Mouse (Mus musculus): ENCODE measurements around the gene Med19.
"Not testable (repeated sequence)": the region's sequence is repeated elsewhere in the genome, so short reads cannot be mapped to it uniquely, and the experiment has no call there.

The Med19 gene

DNA sequence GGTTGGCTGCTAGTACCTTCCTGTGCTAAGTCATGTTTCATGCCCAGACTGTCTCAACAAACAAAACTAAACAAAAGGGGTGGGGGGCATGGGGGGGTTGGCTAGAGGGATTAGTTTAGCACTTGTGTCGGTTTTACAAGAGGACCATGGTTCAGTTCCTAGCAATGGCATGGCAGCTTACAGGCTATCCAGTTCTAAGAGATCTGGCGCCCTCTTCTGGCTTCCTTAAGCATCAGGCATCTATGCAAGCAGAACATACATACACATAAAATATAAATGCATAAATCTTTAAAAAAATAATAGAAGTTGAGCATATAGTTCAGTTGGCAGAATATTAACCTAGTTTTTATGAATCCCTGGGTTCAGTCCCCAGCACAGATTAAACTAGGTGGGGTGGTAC lies 15.3 kb upstream of the Med19 start:
- intact Hi-C loops (cut with DNase I), result no loop called here

DNA sequence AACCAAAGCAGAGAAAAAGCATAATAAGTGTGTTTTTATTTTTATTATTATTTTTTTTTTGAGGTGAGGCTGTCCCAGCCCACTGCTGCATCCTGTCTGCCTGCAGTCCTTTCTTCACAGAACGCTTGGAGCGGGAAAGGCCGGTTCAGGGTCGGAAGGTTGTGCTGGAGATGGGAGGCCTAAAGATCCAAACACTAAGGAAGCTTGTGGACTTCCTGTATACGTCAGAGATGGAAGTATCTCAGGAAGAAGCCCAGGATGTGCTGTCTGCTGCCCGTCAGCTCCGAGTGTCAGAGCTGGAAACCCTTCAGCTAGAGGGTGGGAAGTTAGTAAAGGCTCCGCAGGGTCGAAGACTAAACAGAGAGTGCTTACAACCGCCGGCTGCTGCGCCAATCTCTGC lies 12.1 kb upstream of the Med19 start:
- intact Hi-C loops (cut with DNase I), result no loop called here

DNA sequence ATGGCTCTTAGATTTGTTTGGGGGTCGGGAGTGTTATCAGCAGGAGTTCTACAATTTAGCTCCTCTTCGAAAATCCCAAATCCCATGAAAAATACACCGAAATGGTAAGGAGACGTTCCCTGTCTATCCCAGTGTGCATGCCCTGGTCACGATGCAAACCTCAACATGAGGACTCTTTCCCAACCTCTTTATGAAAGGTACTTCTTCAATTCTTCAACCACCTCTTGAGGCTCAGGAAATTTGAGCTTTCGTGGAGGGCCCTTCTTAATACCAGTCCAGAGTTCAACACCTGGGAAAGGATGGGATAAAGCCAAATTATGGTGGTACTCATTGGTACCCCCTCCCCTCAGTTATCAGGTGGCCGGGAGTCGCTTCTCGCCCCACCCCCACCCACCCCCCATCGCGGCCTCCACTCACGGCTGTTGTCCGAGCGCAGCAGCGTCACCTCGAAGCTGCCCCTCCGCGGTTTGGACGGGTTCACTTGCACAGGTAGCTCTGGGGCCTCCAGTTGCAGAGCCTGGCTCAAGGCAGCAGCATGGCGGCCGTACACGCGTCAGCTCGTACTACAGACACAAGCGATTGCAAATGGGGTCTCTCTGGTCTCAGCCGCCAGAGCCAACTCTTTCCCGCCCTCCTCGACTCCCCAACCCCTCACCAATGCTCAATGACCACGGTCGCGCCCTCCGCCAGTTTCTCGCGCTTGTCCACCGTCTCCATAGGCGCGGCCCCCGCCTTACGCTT lies 8.2 kb upstream of the Med19 start:
- intact Hi-C loops (cut with DNase I), result no loop called here

DNA sequence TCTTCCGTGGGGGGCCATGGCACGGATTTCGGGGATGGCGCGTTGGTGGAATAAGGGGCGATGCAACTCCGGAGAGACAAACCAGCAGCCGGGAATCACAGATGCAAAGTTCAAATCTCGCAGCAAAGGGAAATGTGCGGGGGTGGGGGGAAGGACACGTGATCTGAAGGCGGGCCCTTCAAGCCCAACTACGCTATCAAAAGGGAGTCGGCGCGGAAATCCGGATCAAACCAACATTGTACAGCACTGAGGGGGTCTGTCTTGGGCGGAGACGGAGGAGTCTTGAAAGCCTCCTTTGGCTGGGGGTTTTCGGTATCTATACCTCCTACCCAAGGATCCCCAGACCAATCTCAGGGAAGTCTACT lies 7.7 kb upstream of the Med19 start, which contains the start of gene Selenoh:
Selenoh (minus strand) TSS at position 202 of the 365 bp plus-strand sequence.
- intact Hi-C loops (cut with DNase I), result no loop called here

DNA sequence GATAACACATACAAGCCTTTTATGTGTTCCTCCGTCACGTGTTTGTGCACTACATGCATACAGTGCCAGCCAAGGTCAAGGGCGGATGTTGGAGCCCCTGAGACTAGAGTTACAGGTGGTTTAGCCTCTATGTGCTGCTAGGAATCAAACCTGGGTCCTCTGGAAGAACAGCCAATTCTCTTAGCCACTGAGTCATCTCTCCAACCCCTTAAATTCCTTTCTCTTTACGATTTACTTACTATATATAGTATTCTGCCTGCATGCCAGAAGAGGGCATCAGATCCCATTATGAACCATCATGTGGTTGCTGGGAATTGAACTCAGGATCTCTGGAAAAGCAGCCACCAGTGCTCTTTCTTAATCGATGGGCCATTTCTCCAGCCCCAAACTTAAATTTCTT lies 6.7 kb upstream of the Med19 start:
- intact Hi-C loops (cut with DNase I), result not testable (repeated sequence)

DNA sequence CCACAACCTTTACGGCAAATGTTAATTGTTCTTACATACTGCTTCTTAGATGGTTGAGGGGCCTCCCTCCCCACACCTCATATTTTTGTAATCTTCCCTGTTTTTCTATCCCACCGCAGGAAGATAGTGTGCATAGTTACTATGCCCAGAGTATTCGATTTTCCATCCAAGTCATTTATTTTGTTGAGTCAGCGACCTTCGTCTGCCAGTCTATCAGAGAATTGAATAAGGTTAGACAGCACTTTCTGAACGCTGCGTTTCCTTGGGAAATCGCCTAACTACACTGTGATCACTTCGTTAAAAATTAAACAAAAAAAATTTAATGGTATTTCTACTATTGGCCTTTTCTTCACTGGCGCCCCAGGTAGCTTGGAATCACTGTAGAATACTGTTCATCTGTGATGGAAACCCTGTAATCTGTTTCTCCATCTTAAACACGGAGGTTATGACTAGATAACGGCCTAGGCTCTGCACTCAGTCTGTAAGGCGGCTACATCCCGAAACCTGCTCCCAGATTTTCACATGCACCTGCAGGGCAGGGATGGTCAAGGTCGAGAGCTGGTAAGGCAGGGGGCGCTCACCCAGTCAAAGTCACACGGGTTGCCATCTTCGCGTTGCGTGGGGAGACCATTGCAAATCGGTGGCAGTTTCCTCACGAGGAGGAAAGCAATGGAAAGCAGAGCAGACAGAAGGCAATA lies 783 bp upstream of the Med19 start:
- intact Hi-C loops (cut with DNase I), result loop anchor here (5.0 kb wide), 1 partner anchor 35 kb away; no protein-coding TSS in a partner anchor

DNA sequence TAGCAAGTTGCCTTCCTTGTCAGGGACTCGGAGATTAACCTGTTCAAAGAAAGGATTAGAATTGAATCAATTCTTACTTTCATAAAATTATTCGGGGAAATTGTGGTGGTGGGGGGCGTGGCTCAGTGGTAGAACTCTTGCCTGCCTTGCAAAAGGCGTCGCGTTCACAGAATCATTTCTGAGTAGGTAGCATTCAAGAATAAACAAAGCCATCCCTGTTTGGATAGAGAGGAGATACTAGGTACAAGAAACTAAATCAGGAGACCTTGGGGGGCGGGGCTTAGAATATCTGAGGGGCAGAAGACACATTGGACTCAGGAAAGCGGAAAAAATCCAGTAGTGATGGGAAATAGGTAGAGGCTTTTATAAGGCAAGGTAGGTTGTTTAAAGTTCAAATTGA lies 814 bp downstream of the Med19 start, which contains the start of gene Tmx2:
Tmx2 (minus strand) TSS at position 125 of the 400 bp plus-strand sequence.
- intact Hi-C loops (cut with DNase I), result loop anchor here (5.0 kb wide), 1 partner anchor 33 kb away; no protein-coding TSS in a partner anchor

DNA sequence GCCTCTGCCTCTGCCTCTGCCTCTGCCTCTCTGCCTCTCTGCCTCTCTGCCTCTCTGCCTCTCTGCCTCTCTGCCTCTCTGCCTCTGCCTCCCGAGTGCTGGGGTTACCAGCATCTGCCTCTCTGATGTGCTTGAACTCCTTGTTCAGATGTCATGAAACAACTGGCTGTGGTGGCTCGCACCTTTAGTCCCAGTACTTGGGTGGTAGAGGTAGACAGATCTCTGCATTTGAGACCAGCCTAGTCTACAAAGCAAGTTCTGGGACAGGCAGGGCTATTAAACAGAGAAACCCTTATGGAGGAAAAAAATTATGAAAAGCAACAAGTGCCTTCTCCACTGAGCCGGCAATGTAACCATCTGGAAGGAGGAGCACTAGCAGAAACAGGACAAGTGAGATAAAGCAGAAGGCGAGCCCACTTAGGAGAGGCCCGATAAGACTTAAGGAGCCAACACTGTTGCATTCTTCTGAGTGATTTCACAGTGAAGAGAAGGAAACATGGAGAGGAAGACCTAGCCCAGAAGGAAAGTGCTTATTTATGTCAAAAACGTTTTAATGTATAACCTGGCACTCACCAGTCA lies 4.5 kb downstream of the Med19 start:
- intact Hi-C loops (cut with DNase I), result no loop called here

DNA sequence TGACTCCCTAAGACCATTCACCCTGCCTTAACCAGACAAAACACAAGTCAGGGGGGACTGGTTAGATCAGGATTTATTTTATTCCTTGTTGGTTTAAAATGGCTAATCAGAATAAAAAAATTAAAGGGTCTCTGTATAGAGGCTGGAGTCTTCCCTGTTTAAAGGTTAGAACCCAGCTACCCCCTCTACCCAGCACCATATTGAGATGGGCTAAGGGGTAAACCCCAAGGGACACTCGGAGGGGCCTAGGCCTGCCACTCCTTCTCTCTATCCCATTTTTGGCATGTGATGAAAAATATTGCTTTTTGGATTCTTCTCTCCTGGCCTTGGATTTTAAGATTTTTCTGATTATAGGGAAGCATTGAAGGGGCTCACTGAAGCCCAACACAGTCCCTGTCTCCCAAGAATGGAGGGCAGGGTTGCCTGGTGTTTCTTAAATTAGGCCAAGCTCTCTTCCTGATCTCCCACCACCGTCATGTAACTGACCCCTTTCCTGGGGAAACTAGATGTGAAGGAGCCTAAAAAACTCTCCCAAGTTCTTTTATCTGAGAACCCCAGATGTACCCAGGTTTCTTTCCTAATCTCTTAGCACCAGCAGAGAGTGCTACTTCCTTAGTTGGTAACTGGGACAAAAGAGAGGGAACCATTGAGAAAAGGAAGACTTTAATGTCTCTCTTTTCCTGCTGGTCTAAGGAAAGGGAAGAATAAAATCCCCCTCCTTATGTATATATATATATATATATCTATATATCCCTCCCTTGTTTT lies 10.1 kb downstream of the Med19 start:
- intact Hi-C loops (cut with DNase I), result no loop called here

DNA sequence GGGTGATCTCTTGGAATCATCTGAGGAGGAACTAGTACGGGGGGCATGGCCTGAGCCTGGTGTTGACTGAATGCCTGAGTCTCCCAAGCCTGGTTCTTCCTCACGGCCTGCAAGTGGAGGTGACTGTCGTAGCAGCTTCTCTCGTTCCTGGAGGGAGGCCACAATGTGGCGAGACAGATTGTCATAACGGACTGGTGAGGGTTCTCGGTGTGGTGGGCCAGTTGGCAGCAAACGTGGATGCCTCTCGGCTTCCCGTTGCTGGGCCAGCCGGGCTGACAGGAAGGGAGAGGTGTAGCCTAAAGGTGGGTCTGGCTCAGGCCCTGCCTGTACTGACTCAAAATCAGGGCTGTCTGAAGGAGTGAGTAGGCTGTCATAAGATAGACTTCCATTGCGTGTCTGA lies 11.8 kb downstream of the Med19 start:
- intact Hi-C loops (cut with DNase I), result no loop called here

DNA sequence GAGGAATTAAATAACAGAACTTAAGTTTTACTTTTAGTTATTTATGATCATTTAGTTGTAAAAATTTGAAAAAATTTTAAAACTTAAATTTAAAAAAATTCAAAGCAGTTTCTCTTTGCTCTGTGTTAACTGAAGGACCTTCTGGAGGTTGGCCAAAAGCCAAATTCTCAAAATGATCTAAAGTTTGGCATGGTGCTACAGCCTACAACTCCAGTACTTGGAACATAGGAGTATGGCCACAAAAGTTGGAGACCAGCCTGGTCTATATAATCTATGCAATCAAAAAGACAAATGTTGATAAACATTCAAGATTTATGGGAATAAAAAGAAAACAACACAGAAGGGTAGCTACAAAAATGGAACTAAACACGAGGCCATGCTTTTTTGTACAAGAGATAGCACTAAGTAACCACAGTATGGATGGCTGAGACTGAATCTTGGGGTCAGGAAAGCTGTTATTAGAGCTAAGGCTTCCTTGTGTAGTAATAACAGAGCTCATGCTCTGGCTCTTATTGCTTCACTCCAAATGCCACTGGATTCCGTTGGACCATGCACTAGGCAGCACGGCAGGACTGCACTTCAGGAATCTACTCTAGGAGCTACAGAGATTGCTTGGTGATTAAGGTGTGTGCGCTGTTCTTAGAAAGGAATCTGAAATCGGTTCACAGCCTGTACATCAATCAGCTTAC lies 16.9 kb downstream of the Med19 start:
- intact Hi-C loops (cut with DNase I), result no loop called here

DNA sequence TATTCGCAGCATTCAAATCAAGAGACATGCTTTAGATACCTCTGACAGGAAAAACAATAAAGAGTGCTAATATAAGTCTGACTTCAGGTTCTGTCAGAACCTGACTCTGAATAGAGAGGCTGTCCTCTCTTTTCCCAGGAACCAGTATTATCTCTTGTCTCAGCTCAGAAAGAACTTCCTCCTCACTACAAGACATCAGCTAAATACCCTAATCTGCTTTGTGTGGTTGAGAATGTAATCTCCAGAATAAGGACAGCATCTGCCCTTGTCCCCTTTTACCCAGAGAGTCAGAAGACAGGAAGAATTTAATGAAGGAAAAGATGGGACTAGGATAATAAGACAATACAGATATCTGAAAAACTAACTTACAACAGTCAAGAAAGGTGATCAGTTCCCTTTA lies 25.3 kb downstream of the Med19 start:
- intact Hi-C loops (cut with DNase I), result no loop called here

DNA sequence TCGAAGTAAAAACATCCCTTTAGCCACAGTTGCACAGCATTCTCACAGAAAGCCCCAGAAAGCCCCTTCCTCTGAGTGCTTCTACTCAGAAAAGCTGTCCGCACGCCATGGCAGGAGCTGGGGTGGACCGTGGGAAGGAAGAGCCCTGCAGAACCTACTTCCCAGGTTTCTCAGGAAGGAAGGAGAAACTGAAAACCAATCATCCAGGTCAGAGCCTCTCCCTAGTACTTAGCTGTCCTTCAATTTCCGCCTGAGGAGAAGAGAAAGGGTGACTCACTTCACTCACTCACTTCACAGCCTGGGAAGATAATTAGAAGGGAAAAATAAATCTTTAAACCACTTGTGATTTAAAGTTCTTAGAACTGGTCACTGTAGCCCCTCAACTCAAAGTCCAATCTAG lies 26.1 kb downstream of the Med19 start:
- intact Hi-C loops (cut with DNase I), result no loop called here

DNA sequence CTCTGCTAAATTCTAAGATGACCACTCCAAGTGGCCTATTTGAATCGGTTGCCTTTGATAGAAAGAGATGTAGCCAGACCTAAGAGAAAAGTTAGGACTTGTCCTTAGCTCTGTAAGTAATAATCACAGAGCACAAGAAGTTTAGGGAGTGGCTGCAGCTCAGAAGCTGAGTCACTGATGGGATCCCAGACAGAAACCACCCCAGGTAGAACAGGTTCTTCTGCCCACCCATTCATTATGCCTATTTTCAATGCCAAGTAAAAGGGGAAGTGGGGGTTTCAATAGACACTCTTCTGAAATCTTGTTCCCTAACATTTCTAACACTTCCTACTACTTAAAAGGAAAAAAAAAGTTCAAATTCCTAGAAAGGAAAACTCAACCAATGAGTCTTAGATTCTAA lies 27.1 kb downstream of the Med19 start:
- intact Hi-C loops (cut with DNase I), result no loop called here

DNA sequence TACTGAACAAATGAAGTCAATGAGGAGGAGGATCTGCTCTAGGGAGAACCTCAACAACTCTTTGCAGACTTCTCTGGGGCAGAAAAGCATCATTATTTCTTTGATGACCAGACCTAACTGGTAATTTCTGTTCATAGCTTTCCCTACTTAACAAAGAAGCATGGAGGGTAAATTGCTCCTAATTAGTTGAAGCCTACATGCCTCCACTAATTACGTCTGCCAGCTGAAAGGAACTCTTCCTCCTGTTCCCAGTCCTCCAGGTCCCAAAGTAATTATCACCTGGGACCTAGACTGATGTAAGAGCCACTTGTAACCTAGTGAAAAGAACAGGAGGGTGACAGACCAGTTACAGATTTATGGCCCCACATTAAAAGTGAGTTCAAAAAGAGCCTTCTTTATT lies 29.3 kb downstream of the Med19 start:
- intact Hi-C loops (cut with DNase I), result no loop called here

DNA sequence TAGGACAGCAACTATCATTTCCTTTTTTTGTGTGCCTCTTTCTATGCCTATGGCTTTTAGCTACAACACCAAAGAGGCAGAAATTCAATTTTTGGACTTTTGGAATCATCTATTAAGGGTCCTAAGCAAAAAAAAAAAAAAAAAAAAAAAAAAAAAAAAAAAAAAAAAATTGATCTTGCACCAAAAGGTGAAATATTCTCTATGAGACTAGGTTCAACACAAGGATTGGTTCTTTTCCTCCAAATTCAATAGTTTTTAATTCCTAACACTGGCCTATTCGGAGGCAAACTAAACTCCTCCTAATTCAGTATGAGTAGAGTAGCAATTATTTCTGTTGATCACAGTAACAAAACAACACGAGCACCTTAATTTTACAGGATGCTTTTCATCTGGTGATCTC lies 33.7 kb downstream of the Med19 start:
- intact Hi-C loops (cut with DNase I), result loop anchor here (5.0 kb wide), 1 partner anchor 35 kb away; the partner anchor contains the start of genes Gm28635, Med19 and Tmx2

DNA sequence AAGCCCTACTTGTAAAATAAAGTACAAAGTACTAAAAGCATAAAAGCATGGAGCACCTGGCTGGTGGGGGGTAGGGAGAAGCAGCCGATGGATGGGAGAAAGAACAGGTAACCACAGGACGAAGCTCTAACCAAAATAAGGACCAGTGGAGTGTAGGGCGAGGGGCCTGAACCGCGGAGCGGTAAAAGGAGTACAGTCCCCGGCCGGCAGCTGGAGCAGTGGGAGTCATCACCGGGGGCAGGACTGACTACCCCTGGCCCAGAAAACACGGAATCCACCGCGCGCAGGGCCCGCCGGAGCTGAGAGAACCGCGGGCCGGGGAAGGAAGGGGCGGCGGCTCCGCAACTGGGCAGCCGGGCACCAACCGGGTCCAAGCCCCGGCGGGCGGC lies 36.2 kb downstream of the Med19 start:
- intact Hi-C loops (cut with DNase I), result loop anchor here (5.0 kb wide), 1 partner anchor 37 kb away; the partner anchor contains the start of genes Gm28635, Med19 and Tmx2

DNA sequence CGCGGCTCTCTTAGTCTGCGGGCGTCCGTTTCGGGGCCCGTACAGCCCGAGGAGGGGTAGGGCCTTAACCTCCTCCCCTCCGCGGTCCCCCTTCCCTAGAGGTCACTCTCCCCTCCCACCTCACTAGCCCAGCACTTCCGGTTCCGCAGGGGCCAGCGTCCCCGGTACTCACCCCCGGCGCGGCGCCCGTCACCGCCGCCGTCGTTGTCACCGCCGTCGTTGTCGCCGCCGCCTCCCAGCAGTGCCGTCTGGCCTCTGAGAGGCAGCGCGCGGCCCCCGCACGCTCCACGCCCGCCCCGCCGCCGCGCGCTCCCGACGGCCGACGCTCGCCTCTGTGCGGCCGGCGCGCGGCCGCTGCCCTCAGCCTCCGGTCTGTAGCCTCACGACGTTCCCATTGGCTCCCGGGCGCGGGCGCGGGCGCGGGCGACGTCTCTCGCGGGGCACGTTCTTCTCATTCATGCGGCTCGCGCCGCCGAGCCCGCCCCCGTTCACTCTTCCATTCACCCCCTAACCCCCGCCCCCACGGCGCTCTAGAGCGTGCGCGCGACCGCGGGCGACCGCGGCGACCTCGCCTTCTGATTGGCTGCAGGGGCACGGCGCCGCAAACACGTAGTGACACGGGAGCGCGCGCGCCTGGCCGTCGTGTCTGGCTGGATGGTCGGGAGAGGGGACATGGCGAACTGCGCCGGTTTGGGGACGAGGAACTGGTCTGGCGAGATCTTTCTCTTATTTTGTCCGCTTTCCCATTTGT lies 36.8 kb downstream of the Med19 start, which contains the start of gene Zdhhc5:
Zdhhc5 (minus strand) TSS at position 370 of the 751 bp plus-strand sequence.
- intact Hi-C loops (cut with DNase I), result loop anchor here (5.0 kb wide), 1 partner anchor 38 kb away; the partner anchor contains the start of genes Gm28635, Med19 and Tmx2

DNA sequence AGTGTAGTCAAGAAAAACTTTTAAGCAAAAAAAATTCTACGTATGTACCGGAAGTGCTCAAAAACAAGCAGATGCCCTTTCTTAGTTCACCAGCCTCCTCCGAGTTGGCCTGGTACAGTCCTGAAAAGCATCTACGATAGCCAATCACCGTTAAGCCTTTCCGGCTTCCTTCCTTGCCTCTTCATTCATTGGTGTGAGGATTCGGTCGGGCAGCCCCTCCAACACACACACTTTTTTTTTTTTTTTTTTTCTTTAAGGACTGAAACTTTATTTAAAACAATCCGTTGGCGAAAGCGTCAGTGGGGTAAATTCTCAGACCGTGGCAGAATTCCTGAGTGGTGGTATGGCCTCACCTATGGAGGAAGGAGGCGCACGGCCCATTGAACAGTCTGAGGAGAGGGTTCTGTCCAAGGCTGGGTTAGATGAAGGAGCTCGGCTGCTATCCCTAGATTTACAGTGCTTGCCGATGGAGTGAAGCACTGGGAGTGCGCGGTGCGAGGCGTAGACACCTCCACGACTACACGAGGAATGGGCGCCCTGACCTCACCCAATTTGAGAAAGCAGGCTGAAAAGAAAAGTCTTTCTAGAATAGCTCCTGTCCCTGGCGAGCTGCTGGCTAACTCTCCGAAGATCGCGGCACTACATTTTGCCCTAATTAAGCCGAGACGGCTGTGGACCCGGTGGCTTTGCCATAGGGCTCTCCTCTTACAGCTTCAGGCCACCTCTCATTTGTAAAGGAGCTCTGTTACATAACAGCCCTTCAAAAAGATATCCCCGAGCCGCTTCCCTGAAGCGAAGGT lies 37.6 kb downstream of the Med19 start:
- intact Hi-C loops (cut with DNase I), result no loop called here

All from adrenal gland (tissue).